ENCODE assay signal across 8 mouse cellular contexts in genomic region chr2:26300808-26301174, GRCm38 (mm10). TPM values are rescaled to one million over a fixed set of nuclear protein-coding genes. Genes with fewer than 3 reads are reported as not detected.
DNase-seq lines count a peak whose midpoint lies in the region; ATAC-seq and TF ChIP-seq lines count a peak whose summit lies in the region.

No protein-coding gene starts in this region.

- peak; percentile 67 to 81 for DNase-seq in CD8-positive naive resting alpha-beta T cell, adult 2 months (ENCODE audit: low read depth in 2 of 2, low spot score in 2 of 2)
- DNase-seq in kidney, postnatal 25 days: peak; percentile 84 to 87
- DNase-seq in liver, postnatal 0 days: peak; percentile 83
- peak; percentile 85 for DNase-seq in thymus, adult 2 months

- no peaks in the 10 kb centered on the region for H3K27me3 ChIP-seq in heart, embryonic 12.5 days (replicated peaks)
- 0 out of 2 replicates have a peak, but pooled peaks cover 3% of the 10 kb centered on the region for H3K27me3 ChIP-seq in liver, postnatal 0 days (ENCODE audit: insufficient read depth, low read length)
- no peaks in the 10 kb centered on the region for H3K27me3 ChIP-seq in thymus, adult 2 months (ENCODE audit: control insufficient read depth, insufficient read depth, low read length)

- WGBS in heart, embryonic 12.5 days: 3% methylated on average over 3 of the region's 3 CpGs
- 2% methylated on average over 3 of the region's 3 CpGs for WGBS in liver, postnatal 0 days (ENCODE audit: insufficient replicate concordance)
- 0% methylated on average over 3 of the region's 3 CpGs for WGBS in olfactory bulb, adult 2 months
- WGBS in thymus, adult 2 months: 3% methylated on average over 3 of the region's 3 CpGs

- no peak for TF ChIP-seq POLR2A in bone marrow macrophage, adult 2 months (IDR thresholded peaks at IDR 0.05; ENCODE audit: borderline replicate concordance, low read depth, low read length)
- no peak for TF ChIP-seq POLR2A in embryonic fibroblast, embryonic 13.5 days (IDR thresholded peaks at IDR 0.05; ENCODE audit: low read depth, low read length)
- no peak for TF ChIP-seq POLR2A in olfactory bulb, adult 2 months (IDR thresholded peaks at IDR 0.05; ENCODE audit: insufficient read depth, low read depth, low read length)
- no peak for TF ChIP-seq POLR2A in thymus, adult 2 months (IDR thresholded peaks at IDR 0.05; ENCODE audit: control insufficient read depth, extremely low read depth, insufficient read depth, low read length, poor library complexity)

- H3K4me1 ChIP-seq in bone marrow macrophage, adult 2 months (ENCODE audit: control insufficient read depth, insufficient read depth, low read length): no peaks in the 10 kb centered on the region
- no peaks in the 10 kb centered on the region for H3K4me1 ChIP-seq in embryonic fibroblast, embryonic 13.5 days (ENCODE audit: control insufficient read depth, insufficient read depth, low read length)
- H3K4me1 ChIP-seq in heart, embryonic 12.5 days (replicated peaks): peaks cover 45% of the 10 kb centered on the region
- H3K4me1 ChIP-seq in liver, postnatal 0 days (ENCODE audit: insufficient read depth): no peaks in the 10 kb centered on the region
- peaks cover 51% of the 10 kb centered on the region for H3K4me1 ChIP-seq in olfactory bulb, adult 2 months (ENCODE audit: control insufficient read depth, insufficient read depth, low read length)
- peaks cover 3% of the 10 kb centered on the region; the same call in 1 of the 2 replicates for H3K4me1 ChIP-seq in thymus, adult 2 months (replicated peaks; ENCODE audit: control insufficient read depth, insufficient read depth, low read length)

- TF ChIP-seq EP300 in liver, postnatal 0 days (IDR thresholded peaks at IDR 0.05; ENCODE audit: low read depth): no peak

- no peak overlapping the region for H3K9ac ChIP-seq in heart, embryonic 12.5 days
- H3K9ac ChIP-seq in liver, postnatal 0 days (replicated peaks): no peak overlapping the region

- H3K36me3 ChIP-seq in heart, embryonic 12.5 days: no peaks in the 10 kb centered on the region
- no peaks in the 10 kb centered on the region for H3K36me3 ChIP-seq in liver, postnatal 0 days (replicated peaks; ENCODE audit: insufficient read depth, low read length)
- no peaks in the 10 kb centered on the region for H3K36me3 ChIP-seq in thymus, adult 2 months (ENCODE audit: control insufficient read depth, insufficient read depth, low read length)

- H3K9me3 ChIP-seq in heart, embryonic 12.5 days (replicated peaks): no peaks in the 10 kb centered on the region
- H3K9me3 ChIP-seq in liver, postnatal 0 days (ENCODE audit: low read length): no peaks in the 10 kb centered on the region; the same call in 1 of the 2 replicates

- ATAC-seq in heart, embryonic 12.5 days (ENCODE audit: insufficient number of reproducible peaks, low FRiP score): no peak; the same call in 1 of the 2 replicates
- ATAC-seq in liver, postnatal 0 days: no peak

- H3K4me3 ChIP-seq in bone marrow macrophage, adult 2 months (ENCODE audit: insufficient read depth, low read length): no peak overlapping the region
- no peak overlapping the region for H3K4me3 ChIP-seq in embryonic fibroblast, embryonic 13.5 days (ENCODE audit: insufficient read depth, low read length)
- no peak overlapping the region for H3K4me3 ChIP-seq in heart, embryonic 12.5 days
- H3K4me3 ChIP-seq in liver, postnatal 0 days (ENCODE audit: low read depth, low read length): no peak overlapping the region
- H3K4me3 ChIP-seq in olfactory bulb, adult 2 months (ENCODE audit: insufficient read depth, low read depth, low read length): no peak overlapping the region
- no peak overlapping the region for H3K4me3 ChIP-seq in thymus, adult 2 months (ENCODE audit: control insufficient read depth, insufficient read depth, low read length)

- peak; percentile 87 for TF ChIP-seq CTCF in bone marrow macrophage, adult 2 months (IDR thresholded peaks at IDR 0.05; ENCODE audit: low read depth, low read length)
- TF ChIP-seq CTCF in embryonic fibroblast, embryonic 13.5 days (IDR thresholded peaks at IDR 0.05; ENCODE audit: borderline replicate concordance, insufficient read depth, low read length): peak; percentile 86
- peak; percentile 88 for TF ChIP-seq CTCF in liver, postnatal 0 days (IDR thresholded peaks at IDR 0.05; ENCODE audit: low read depth)
- TF ChIP-seq CTCF in olfactory bulb, adult 2 months (IDR thresholded peaks at IDR 0.05; ENCODE audit: insufficient read depth, low read depth, low read length): peak; percentile 78
- TF ChIP-seq CTCF in thymus, adult 2 months (IDR thresholded peaks at IDR 0.05; ENCODE audit: borderline replicate concordance, control insufficient read depth, extremely low read depth, insufficient read depth, low read length, poor library complexity): peak; percentile 71; the same call in 1 of the 2 replicates

- no peak overlapping the region for H3K27ac ChIP-seq in bone marrow macrophage, adult 2 months (ENCODE audit: insufficient read depth, low read depth, low read length)
- H3K27ac ChIP-seq in embryonic fibroblast, embryonic 13.5 days (ENCODE audit: insufficient read depth, low read length): no peak overlapping the region
- no peak overlapping the region for H3K27ac ChIP-seq in heart, embryonic 12.5 days (ENCODE audit: poor library complexity, severe bottlenecking)
- H3K27ac ChIP-seq in liver, postnatal 0 days (ENCODE audit: low read depth): no peak overlapping the region
- no peak overlapping the region for H3K27ac ChIP-seq in olfactory bulb, adult 2 months (ENCODE audit: insufficient read depth, low read depth, low read length)
- no peak overlapping the region for H3K27ac ChIP-seq in thymus, adult 2 months (ENCODE audit: control insufficient read depth, insufficient read depth, low read length)

- H3K4me2 ChIP-seq in heart, embryonic 12.5 days: peak overlapping the region; percentile 20; the same call in 1 of the 2 replicates
- H3K4me2 ChIP-seq in liver, postnatal 0 days (ENCODE audit: low read depth, low read length): no peak overlapping the region

RNA-seq across cellular contexts. Expression of gene Ccdc187, which starts 6.4 kb away (rescaled TPM):
- not detected in 2 replicates for polyA plus RNA-seq in bone marrow macrophage, adult 2 months (2012; ENCODE audit: insufficient read depth, insufficient read length, missing spikeins)
- not detected in 2 replicates for polyA plus RNA-seq in embryonic fibroblast, embryonic 13.5 days (2011; ENCODE audit: insufficient read length, low read depth, missing spikeins)
- polyA plus RNA-seq in heart, embryonic 12.5 days (2016; fragmentation: Nextera tagmentation; extraction: Ambion mirVana): 0.05 and 0.09 TPM in 2 replicates
- polyA plus RNA-seq in liver, postnatal 0 days (2015; fragmentation: Nextera tagmentation; extraction: Ambion mirVana): 0.01 TPM in 1 of 2 replicates, not detected in the other
- polyA plus RNA-seq in olfactory bulb, adult 2 months (2012; ENCODE audit: insufficient read depth, insufficient read length, low replicate concordance, missing spikeins): not detected in 2 replicates
- polyA plus RNA-seq in thymus, adult 2 months (2012; rRNA removed): 0.19 and 0.23 TPM in 2 replicates

RNA-seq across cellular contexts. Expression of gene Gpsm1, which starts 14.5 kb away (rescaled TPM):
- polyA plus RNA-seq in bone marrow macrophage, adult 2 months (2012; ENCODE audit: insufficient read depth, insufficient read length, missing spikeins): 5.3 and 5.5 TPM in 2 replicates
- polyA plus RNA-seq in embryonic fibroblast, embryonic 13.5 days (2011; ENCODE audit: insufficient read length, low read depth, missing spikeins): 22.1 and 26.8 TPM in 2 replicates
- 38.0 and 39.9 TPM in 2 replicates for polyA plus RNA-seq in heart, embryonic 12.5 days (2016; fragmentation: Nextera tagmentation; extraction: Ambion mirVana)
- 1.9 TPM in 2 replicates for polyA plus RNA-seq in liver, postnatal 0 days (2015; fragmentation: Nextera tagmentation; extraction: Ambion mirVana)
- 357 TPM in 1 of 2 replicates, not detected in the other for polyA plus RNA-seq in olfactory bulb, adult 2 months (2012; ENCODE audit: insufficient read depth, insufficient read length, low replicate concordance, missing spikeins)
- 39.7 and 57.7 TPM in 2 replicates for polyA plus RNA-seq in thymus, adult 2 months (2012; rRNA removed)

RNA-seq across cellular contexts. Expression of gene Dnlz, which starts 51.1 kb away (rescaled TPM):
- 11.9 and 12.5 TPM in 2 replicates for polyA plus RNA-seq in bone marrow macrophage, adult 2 months (2012; ENCODE audit: insufficient read depth, insufficient read length, missing spikeins)
- polyA plus RNA-seq in embryonic fibroblast, embryonic 13.5 days (2011; ENCODE audit: insufficient read length, low read depth, missing spikeins): 18.2 and 21.2 TPM in 2 replicates
- polyA plus RNA-seq in heart, embryonic 12.5 days (2016; fragmentation: Nextera tagmentation; extraction: Ambion mirVana): 31.4 and 33.7 TPM in 2 replicates
- 7.5 and 7.9 TPM in 2 replicates for polyA plus RNA-seq in liver, postnatal 0 days (2015; fragmentation: Nextera tagmentation; extraction: Ambion mirVana)
- not detected in 2 replicates for polyA plus RNA-seq in olfactory bulb, adult 2 months (2012; ENCODE audit: insufficient read depth, insufficient read length, low replicate concordance, missing spikeins)
- polyA plus RNA-seq in thymus, adult 2 months (2012; rRNA removed): 31.5 and 32.0 TPM in 2 replicates

RNA-seq across cellular contexts. Expression of gene Card9, which starts 59.9 kb away (rescaled TPM):
- 72.6 and 76.8 TPM in 2 replicates for polyA plus RNA-seq in bone marrow macrophage, adult 2 months (2012; ENCODE audit: insufficient read depth, insufficient read length, missing spikeins)
- not detected in 2 replicates for polyA plus RNA-seq in embryonic fibroblast, embryonic 13.5 days (2011; ENCODE audit: insufficient read length, low read depth, missing spikeins)
- polyA plus RNA-seq in heart, embryonic 12.5 days (2016; fragmentation: Nextera tagmentation; extraction: Ambion mirVana): 0.56 and 0.58 TPM in 2 replicates
- polyA plus RNA-seq in liver, postnatal 0 days (2015; fragmentation: Nextera tagmentation; extraction: Ambion mirVana): 2.1 and 2.2 TPM in 2 replicates
- not detected in 2 replicates for polyA plus RNA-seq in olfactory bulb, adult 2 months (2012; ENCODE audit: insufficient read depth, insufficient read length, low replicate concordance, missing spikeins)
- 39.1 and 51.0 TPM in 2 replicates for polyA plus RNA-seq in thymus, adult 2 months (2012; rRNA removed)
